Mouse (Mus musculus) brain, embryonic 14.5 days (tissue): ENCODE data around the gene Rap1gap2. TPM values are rescaled to one million over a fixed set of nuclear protein-coding genes. Genes with fewer than 3 reads are reported as not detected.

Source experiments
- DNase-seq: peaks from one replicate; pipeline ENCODE4 v3.0.0-alpha.2; 2011; ENCODE audit warnings: low read depth
- CTCF ChIP-seq: fragments of 200-500 bp; IDR thresholded peaks from 2 replicates; pipeline ENCODE4 v1.5.1; 2012; ENCODE audit warnings: inconsistent platforms, mild to moderate bottlenecking, moderate library complexity, borderline replicate concordance; ENCODE audit not compliant: insufficient read depth, insufficient read length; ENCODE audit errors: extremely low read depth
- POLR2A ChIP-seq: fragments of 200-500 bp; IDR thresholded peaks from 2 replicates; pipeline ENCODE4 v1.6.1; 2012; ENCODE audit warnings: mild to moderate bottlenecking, inconsistent platforms, borderline replicate concordance; ENCODE audit not compliant: poor library complexity, insufficient read depth, insufficient read length, severe bottlenecking; ENCODE audit errors: extremely low read depth
- polyA plus RNA-seq: library from polyadenylated mRNA; depleted of rRNA; stranded (reverse); fragments of >200 nt; gene quantifications from 2 replicates; pipeline ENCODE4 v1.2.3, GENCODE M21; 2012; rRNA removed

Gene Rap1gap2
- polyA plus RNA-seq: 16.5 and 21.4 TPM in 2 replicates

DNA sequence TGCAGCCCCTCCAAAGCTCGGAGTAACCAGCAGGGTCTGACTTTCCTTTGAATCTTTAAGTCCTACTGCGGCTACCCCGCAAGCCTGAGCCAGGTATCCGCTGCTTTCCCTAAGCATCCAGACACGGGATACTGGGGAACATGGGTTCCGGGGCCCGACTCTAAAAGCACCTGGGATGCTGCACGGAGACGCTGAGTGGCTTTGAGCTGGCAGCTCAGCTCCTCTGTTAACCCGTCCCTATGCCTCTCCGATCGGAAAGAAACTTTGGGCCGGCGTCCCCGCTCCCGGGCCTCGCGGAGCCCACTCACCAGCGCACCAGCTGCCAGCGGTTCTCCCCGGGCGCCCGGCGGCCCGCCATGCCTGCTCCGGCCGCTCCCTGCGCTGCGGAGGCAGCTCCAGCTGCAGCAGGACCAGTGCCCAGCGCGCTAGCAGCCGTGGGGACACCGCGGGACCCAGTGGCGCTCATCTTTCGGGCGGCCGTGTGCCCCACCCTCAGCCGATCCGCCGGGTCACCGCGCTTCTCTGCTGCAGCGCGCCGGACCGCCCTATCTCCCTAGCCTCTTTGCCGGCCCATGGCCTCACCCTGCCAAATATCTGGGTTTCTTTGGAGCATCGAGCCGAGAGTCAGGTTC is at the start of gene Rap1gap2:
TSS of gene Rap1gap2 (minus strand) at position 371 of the 632 bp plus-strand sequence.
- DNase-seq: peak; percentile 31
- no peak for TF ChIP-seq POLR2A
- TF ChIP-seq CTCF: no peak

DNA sequence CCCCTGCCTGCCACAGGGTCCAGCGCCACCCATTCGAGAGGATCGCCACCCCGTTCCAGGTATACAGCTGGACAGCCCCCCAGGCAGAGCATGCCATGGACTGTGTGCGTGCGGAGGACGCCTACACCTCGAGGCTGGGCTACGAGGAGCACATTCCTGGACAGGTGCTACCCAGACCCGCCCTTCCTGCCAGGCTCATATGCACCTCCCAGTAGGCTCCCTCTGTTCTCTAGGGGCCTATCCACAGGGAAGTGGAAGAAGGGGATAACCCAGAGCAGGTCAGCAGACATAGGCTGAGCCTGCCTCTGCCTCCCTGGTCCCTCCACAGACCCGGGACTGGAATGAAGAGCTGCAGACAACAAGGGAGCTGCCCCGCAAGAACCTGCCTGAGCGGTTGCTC is 49.6 kb upstream of the Rap1gap2 start:
- TF ChIP-seq POLR2A (no peak), CTCF (no peak)

DNA sequence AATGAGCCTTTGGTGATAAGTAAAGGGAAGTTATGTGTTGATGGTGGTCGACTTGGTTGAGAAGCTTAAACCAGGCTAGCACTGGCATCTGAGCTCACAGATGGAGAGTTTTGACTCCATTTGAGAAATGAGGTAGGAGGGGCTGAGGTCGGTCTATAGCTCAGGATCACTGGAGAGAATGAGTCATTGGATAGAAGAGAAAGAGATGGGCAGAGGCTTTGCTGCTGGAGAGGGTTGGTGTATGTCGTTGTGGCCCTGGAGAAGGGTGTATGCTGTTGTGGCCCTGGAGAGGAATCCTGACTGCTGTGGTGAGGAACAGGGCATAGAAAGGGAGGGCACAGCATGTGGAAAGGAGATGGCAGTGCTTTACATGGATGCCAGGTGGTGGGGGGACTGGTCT is 45.2 kb upstream of the Rap1gap2 start:
- TF ChIP-seq CTCF (no peak), POLR2A (no peak)

More for the DNA sequence above, 49.6 kb upstream of the Rap1gap2 start:
- DNase-seq: no peak

DNA sequence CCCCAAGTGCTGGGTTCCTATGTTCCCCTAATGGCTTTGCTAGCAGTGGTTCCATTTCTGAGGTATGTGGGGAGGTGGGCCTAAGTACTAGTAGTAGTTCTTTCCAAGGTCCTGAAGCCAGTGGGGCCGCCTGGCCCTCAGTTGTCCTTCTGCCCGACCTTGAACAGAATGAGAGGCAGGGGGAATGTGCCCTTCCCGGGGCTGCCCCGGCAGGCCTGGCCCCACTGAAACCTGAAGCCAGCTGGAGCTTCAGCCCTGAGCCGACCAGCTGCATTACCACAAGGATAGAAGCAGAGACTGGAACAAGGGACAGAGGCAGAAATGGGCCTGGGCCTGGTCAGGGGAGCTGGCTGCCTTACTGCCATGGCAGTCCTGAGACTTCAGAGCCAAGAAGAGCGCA is 42.7 kb upstream of the Rap1gap2 start:
- TF ChIP-seq POLR2A (no peak), CTCF (no peak)
- DNase-seq: no peak

More for the DNA sequence above, 45.2 kb upstream of the Rap1gap2 start:
- DNase-seq: no peak

DNA sequence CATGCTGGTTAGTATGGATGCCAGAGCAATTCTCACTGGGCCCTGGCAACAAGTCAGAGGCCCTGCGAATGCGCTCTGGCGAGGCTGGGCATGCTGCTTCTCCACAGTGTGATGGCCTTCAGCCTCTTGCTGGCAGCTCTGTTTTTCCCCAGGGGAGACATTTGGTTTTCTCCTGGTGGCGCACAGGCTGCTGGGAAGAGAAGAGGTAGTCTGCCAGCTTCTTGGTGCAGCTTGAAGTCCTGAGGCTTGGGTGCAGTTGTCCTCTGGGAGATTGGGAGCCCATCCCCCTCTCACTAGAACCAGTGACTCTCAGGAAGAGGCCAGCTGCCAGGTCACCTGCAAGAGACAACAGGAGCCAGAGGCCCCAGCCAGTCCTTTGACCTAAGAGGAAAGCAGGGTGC is 42.1 kb upstream of the Rap1gap2 start:
- DNase-seq: peak; percentile 35
- no peak for TF ChIP-seq CTCF
- no peak for TF ChIP-seq POLR2A

DNA sequence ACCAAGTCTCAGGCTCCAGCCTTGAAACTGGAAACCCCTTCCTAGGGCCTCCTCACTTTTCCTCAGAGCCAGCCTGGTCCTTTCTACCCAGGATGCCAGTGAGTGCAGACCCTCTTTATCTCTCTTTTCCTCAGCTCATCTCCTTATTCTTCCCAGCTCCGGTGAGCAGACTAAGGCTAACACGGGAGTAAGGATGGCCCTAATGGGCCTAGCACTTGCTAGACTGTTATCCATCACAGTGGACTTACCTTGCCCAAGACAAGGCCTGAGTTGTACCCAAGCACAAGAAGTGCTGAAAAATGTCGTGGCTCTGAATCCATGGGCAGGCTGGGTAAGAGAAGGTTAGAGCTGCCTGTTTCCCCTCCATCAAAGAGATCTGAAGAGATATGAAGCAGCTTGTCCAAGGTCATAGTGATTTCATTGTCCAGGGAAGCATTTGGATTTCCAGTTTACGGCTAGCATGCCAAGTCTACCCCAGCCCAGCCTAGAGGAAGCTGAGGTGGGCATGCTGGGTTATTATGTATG is 39.9 kb upstream of the Rap1gap2 start:
- TF ChIP-seq CTCF (no peak), POLR2A (no peak)
- no peak for DNase-seq

DNA sequence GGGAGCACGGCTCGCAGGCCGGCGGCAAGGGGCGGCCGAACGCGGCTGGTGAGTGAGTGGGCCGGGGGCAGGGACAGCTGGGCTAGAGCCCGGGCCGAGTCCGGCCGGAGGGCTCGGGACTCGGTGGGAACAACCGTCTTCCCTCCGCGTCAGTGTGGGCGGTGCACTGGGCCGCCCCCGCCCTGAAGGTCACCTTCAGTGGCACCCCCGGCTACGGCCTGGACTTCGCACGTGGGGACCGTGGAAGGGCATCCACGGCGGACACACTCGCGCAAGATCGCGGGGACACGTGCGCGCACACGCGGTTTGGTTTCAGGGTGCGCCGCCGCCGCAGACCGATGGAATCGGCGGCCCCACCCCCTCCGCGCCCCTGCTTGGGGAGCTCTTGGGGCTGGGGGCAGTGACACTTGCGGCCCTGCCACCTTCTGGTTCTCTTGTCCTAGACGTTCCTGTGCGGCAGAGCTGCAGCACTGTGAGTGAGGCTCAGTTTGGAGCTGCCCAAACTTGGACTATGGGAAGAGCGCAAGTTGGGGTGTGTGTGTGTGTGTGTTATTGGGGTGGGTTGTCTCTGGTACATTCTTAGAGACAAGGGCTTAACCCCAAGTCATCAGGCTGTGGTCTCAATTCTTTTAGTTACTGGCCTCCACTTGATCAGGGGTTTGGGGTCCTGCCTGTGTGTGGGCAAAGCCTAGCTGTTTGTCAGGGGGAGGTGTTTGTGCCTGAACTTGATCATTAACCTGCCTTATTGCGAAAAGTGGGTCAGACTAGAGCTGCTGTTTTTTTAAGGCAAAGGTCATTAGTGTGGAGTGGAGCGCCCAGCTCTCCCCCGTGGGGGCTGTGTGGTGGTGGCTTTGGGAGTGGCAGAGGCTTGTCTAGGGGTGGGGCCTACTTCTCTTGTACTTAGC is 39.2 kb upstream of the Rap1gap2 start:
- peak; percentile 22 for DNase-seq
- TF ChIP-seq POLR2A: no peak
- TF ChIP-seq CTCF: no peak

DNA sequence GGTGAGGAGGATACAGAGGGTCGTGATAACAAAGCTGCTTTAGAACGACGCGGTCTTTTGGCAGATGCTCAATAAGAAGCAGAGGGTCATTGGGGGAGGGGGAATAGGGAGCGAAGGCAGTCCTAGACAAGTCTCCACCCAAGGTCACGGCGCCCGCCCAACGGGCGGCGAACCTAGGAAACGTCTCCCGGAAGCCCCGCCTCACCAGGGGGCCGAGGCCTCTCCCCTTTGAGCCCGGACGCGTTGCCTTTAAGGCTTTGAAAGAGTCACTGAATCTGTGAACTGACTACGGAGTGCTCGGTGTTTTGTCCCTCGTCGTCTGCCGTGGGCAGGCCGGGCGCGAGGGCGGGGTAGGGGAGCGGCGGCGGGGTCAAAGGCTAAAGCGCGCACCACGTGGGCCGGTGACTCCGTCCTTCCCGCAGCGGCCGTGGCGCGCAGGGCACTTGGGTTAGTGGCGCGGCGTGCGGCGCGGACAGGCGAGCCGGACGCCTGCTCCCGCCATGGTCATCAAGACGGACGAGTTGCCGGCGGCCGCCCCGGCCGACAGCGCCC is 38.5 kb upstream of the Rap1gap2 start, which contains the start of gene Cluh:
TSS of gene Cluh (plus strand) at position 401 of the 552 bp plus-strand sequence.
- DNase-seq: peak; percentile 96
- TF ChIP-seq CTCF (no peak), POLR2A (peak; percentile 16; the same call in 1 of the 2 replicates)

DNA sequence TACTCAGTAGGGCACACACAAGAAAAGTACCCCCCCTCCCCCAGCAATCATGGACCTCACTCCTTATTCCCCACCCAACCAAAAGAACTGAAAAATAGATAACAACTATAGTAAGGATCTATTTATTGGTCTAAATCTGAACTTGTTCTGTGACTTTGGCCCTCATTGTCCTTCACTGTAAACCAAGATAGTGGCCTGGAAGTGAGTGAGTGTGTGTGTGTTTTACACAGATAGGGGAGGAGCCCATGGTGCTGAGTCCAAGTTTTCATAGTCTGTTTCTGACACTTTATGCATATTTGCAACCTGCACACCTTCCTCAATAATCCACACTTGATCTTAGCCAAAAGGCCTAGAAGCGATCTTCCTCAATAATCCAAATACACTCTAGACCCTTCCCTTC is 38.0 kb upstream of the Rap1gap2 start:
- DNase-seq: no peak
- no peak for TF ChIP-seq POLR2A
- TF ChIP-seq CTCF: no peak

DNA sequence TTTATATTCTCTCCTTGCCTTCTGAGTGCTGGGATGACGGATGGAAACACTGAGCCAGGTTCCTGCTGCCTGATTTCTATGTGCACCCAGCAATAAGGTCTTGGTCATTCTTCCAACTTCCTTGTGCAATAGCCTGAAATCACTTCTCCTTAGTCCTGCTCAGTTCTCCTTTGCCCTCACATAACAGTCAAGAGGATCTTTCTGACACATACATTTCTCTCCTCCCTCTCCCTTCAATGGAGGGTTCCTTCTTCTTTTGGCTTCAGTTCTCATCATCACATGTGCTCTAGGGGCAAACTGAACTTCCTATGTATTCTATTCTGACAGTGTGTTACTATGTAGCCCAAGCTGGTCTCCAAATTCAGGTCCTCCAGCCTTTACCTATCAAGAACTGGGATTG is 37.3 kb upstream of the Rap1gap2 start:
- no peak for TF ChIP-seq POLR2A
- no peak for TF ChIP-seq CTCF
- DNase-seq: no peak

DNA sequence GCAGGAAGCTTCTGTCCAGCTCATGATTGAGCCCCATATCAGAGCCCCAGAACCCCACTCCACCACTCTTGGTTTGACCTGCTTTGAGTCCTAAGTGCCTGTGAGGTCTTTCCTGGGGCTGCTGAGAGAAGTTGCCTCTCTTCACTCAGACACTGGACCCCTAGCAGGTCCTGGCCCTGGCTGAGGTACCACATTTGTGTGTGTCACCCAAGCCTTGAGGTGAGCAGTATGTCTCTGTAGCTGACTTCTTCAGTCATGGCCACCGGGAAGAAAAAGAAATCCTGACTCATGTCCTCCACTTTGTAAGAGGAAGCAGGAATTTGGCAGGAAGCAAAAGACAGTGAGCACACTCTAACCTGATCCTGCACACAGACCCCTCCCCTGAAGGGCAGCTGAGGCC is 28.9 kb upstream of the Rap1gap2 start:
- TF ChIP-seq POLR2A: no peak
- TF ChIP-seq CTCF: no peak
- DNase-seq: no peak
